Comparison of ENCODE assay signal across 21 mouse cellular contexts in genomic region chr10:106610222-106610621, GRCm38 (mm10).
A peak's percentile ranks its signal among the peaks of the same experiment; 100 is the strongest.
DNase-seq lines count a peak whose midpoint lies in the region; ATAC-seq lines count a peak whose summit lies in the region.
"Had no signal": no experiment of that assay in that cellular context is flagged by ENCODE, and none has a peak within 500 bp of the region (broad histone marks: within the 10 kb centered on the region; RNA-seq: fewer than 3 reads in every experiment).

No protein-coding gene starts in this region.

- peak; percentile 4; the same call in 1 of the 2 replicates for ATAC-seq in forebrain, embryonic 12.5 days (ENCODE audit: low FRiP score)
- 0 out of 2 replicates have a peak, but pooled peaks have one; percentile 10 for ATAC-seq in forebrain, embryonic 15.5 days (replicated peaks)
- ATAC-seq in neural tube, embryonic 14.5 days (ENCODE audit: low read depth), result peak; percentile 3; the same call in 1 of the 2 replicates

- H3K36me3 ChIP-seq in forebrain, embryonic 12.5 days (replicated peaks), result no peaks in the 10 kb centered on the region
- H3K36me3 ChIP-seq in forebrain, embryonic 10.5 days (replicated peaks), result no peaks in the 10 kb centered on the region
- H3K36me3 ChIP-seq in forebrain, embryonic 15.5 days, result no peaks in the 10 kb centered on the region
- H3K36me3 ChIP-seq in midbrain, embryonic 10.5 days, result no peaks in the 10 kb centered on the region
- no peaks in the 10 kb centered on the region for H3K36me3 ChIP-seq in neural tube, embryonic 14.5 days (ENCODE audit: control insufficient read depth, insufficient read depth, low read length)
- H3K36me3 ChIP-seq: heart, embryonic 13.5 days; limb, embryonic 13.5 days; liver, embryonic 15.5 days had no signal

- H3K27ac ChIP-seq in forebrain, embryonic 12.5 days, result no peak overlapping the region
- H3K27ac ChIP-seq in forebrain, embryonic 10.5 days, result no peak overlapping the region
- 0 out of 2 replicates have a peak overlapping the region, but pooled peaks have one; percentile 54 for H3K27ac ChIP-seq in forebrain, embryonic 15.5 days (replicated peaks)
- H3K27ac ChIP-seq in midbrain, embryonic 10.5 days (replicated peaks), result peak overlapping the region; percentile 85
- no peak overlapping the region; the same call in 1 of the 2 replicates for H3K27ac ChIP-seq in neural tube, embryonic 14.5 days (ENCODE audit: low read depth, low read length)
- H3K27ac ChIP-seq: heart, embryonic 13.5 days; limb, embryonic 13.5 days; liver, embryonic 15.5 days had no signal

- peaks cover 5% of the 10 kb centered on the region; the same call in 1 of the 2 replicates for H3K4me1 ChIP-seq in forebrain, embryonic 12.5 days
- peaks cover 7% of the 10 kb centered on the region for H3K4me1 ChIP-seq in forebrain, embryonic 10.5 days
- H3K4me1 ChIP-seq in forebrain, embryonic 15.5 days, result peaks cover 10% of the 10 kb centered on the region
- H3K4me1 ChIP-seq in midbrain, embryonic 10.5 days, result peaks cover 11% of the 10 kb centered on the region
- H3K4me1 ChIP-seq in neural tube, embryonic 14.5 days (ENCODE audit: control insufficient read depth, insufficient read depth, low read length), result peaks cover 8% of the 10 kb centered on the region
- H3K4me1 ChIP-seq: liver, embryonic 15.5 days; megakaryocyte, embryonic 14.5 days had no signal

- no peaks in the 10 kb centered on the region for H3K27me3 ChIP-seq in forebrain, embryonic 12.5 days
- peaks cover 15% of the 10 kb centered on the region; the same call in 1 of the 2 replicates for H3K27me3 ChIP-seq in forebrain, embryonic 10.5 days (ENCODE audit: poor library complexity, severe bottlenecking)
- H3K27me3 ChIP-seq in forebrain, embryonic 15.5 days, result no peaks in the 10 kb centered on the region
- no peaks in the 10 kb centered on the region for H3K27me3 ChIP-seq in midbrain, embryonic 10.5 days (ENCODE audit: low read depth, poor library complexity, severe bottlenecking)
- H3K27me3 ChIP-seq in neural tube, embryonic 14.5 days (ENCODE audit: control insufficient read depth, insufficient read depth, low read length), result no peaks in the 10 kb centered on the region
- H3K27me3 ChIP-seq: CH12.LX; heart, embryonic 13.5 days; limb, embryonic 13.5 days; liver, embryonic 15.5 days; megakaryocyte, embryonic 14.5 days had no signal

- DNase-seq in forebrain, embryonic 10.5 days (ENCODE audit: extremely low spot score, low spot score), result no peak
- no peak for DNase-seq in midbrain, embryonic 10.5 days (ENCODE audit: low spot score)
- no peak for DNase-seq in heart, adult 18-20 months
- DNase-seq in natural killer cell, adult 2 months (ENCODE audit: low spot score in 2 of 2), result no peak
- DNase-seq: adrenal gland, adult 8-10 months; cerebellum, adult 11 months; cerebellum, postnatal 25 days; gastrocnemius, postnatal 36 days; heart, postnatal 36 days; lung, postnatal 10 days; right cerebral cortex, postnatal 25 days; thymus, postnatal 25 days had no signal

- 71% methylated on average over 3 of the region's 3 CpGs for WGBS in forebrain, embryonic 12.5 days
- WGBS in forebrain, embryonic 10.5 days, result 76% methylated on average over 3 of the region's 3 CpGs
- 58% methylated on average over 3 of the region's 3 CpGs for WGBS in forebrain, embryonic 15.5 days
- 75% methylated on average over 3 of the region's 3 CpGs for WGBS in midbrain, embryonic 10.5 days
- WGBS in neural tube, embryonic 14.5 days, result 45% methylated on average over 3 of the region's 3 CpGs

- no peak overlapping the region for H3K9ac ChIP-seq in forebrain, embryonic 12.5 days
- no peak overlapping the region for H3K9ac ChIP-seq in forebrain, embryonic 15.5 days (replicated peaks)
- H3K9ac ChIP-seq in neural tube, embryonic 14.5 days (replicated peaks; ENCODE audit: low read depth, low read length), result no peak overlapping the region
- H3K9ac ChIP-seq: heart, embryonic 13.5 days; limb, embryonic 13.5 days; liver, embryonic 15.5 days had no signal

- no peak overlapping the region for H3K4me2 ChIP-seq in forebrain, embryonic 12.5 days
- H3K4me2 ChIP-seq in forebrain, embryonic 15.5 days (replicated peaks), result no peak overlapping the region
- no peak overlapping the region for H3K4me2 ChIP-seq in neural tube, embryonic 14.5 days (ENCODE audit: low read depth, low read length)
- H3K4me2 ChIP-seq: liver, embryonic 15.5 days had no signal

- no peak overlapping the region for H3K4me3 ChIP-seq in forebrain, embryonic 12.5 days (replicated peaks)
- H3K4me3 ChIP-seq in forebrain, embryonic 10.5 days, result no peak overlapping the region
- H3K4me3 ChIP-seq in forebrain, embryonic 15.5 days, result no peak overlapping the region
- no peak overlapping the region for H3K4me3 ChIP-seq in midbrain, embryonic 10.5 days
- H3K4me3 ChIP-seq in neural tube, embryonic 14.5 days (ENCODE audit: low read depth, low read length), result no peak overlapping the region
- H3K4me3 ChIP-seq: erythroblast, embryonic 14.5 days; heart, embryonic 13.5 days; limb, embryonic 13.5 days; liver, embryonic 15.5 days; megakaryocyte, embryonic 14.5 days had no signal

- H3K9me3 ChIP-seq in forebrain, embryonic 12.5 days, result no peaks in the 10 kb centered on the region
- H3K9me3 ChIP-seq in forebrain, embryonic 10.5 days, result no peaks in the 10 kb centered on the region
- H3K9me3 ChIP-seq in forebrain, embryonic 15.5 days, result no peaks in the 10 kb centered on the region
- no peaks in the 10 kb centered on the region for H3K9me3 ChIP-seq in midbrain, embryonic 10.5 days (replicated peaks)
- H3K9me3 ChIP-seq in neural tube, embryonic 14.5 days (ENCODE audit: control insufficient read depth, low read length), result no peaks in the 10 kb centered on the region
- H3K9me3 ChIP-seq: heart, embryonic 13.5 days; limb, embryonic 13.5 days; liver, embryonic 15.5 days; megakaryocyte, embryonic 14.5 days had no signal

Comparison
In these comparisons a context has a peak if more than half of its experiments do, and no peak if none do; other contexts are left out.
1. H3K27ac ChIP-seq: peak in forebrain, embryonic 15.5 days (single experiment) and midbrain, embryonic 10.5 days (single experiment); none in forebrain, embryonic 12.5 days (single experiment), forebrain, embryonic 10.5 days (single experiment) and neural tube, embryonic 14.5 days (single experiment).
2. Peak in every context shown above with its lines, with median percentiles within 50 percentile points of each other: ATAC-seq.